Mouse (Mus musculus) bone marrow macrophage, adult 2 months (primary cell): ENCODE results near the gene Zic5. TPM values are rescaled to one million over a fixed set of nuclear protein-coding genes. Genes with fewer than 3 reads are reported as not detected.

Source experiments
- H3K27ac ChIP-seq: 2 replicates; pipeline ENCODE4 v1.5.1; 2012; ENCODE audit warnings: low read depth, low read length; ENCODE audit not compliant: insufficient read depth
- H3K4me1 ChIP-seq: 2 replicates; pipeline ENCODE4 v1.6.1; 2012; ENCODE audit warnings: low read length; ENCODE audit not compliant: control insufficient read depth, insufficient read depth
- H3K4me3 ChIP-seq: 2 replicates; pipeline ENCODE4 v1.5.1; 2012; ENCODE audit warnings: mild to moderate bottlenecking, low read length, moderate library complexity; ENCODE audit not compliant: insufficient read depth
- CTCF ChIP-seq: IDR thresholded peaks from 2 replicates; pipeline ENCODE4 v1.5.1; 2012; ENCODE audit warnings: low read depth, mild to moderate bottlenecking, low read length, moderate library complexity
- POLR2A ChIP-seq: IDR thresholded peaks from 2 replicates; pipeline ENCODE4 v1.6.1; 2012; ENCODE audit warnings: mild to moderate bottlenecking, low read depth, low read length, borderline replicate concordance
- polyA plus RNA-seq: library from polyadenylated mRNA; stranded (reverse); fragments of >200 nt; gene quantifications from 2 replicates; pipeline ENCODE4 v1.2.4, GENCODE M21; 2012; ENCODE audit not compliant: missing spikeins, insufficient read depth, insufficient read length

Gene Zic5
- polyA plus RNA-seq, 1 experiment = not detected

GRCm38 (mm10) chr14:122412841-122413541 lies 52.5 kb downstream of the Zic5 start:
- Histone ChIP-seq H3K4me3 (no peak overlapping the region), H3K4me1 (no peaks in the 10 kb centered on the region), H3K27ac (no peak overlapping the region)
- TF ChIP-seq CTCF (no peak), POLR2A (no peak)

Other genes starting within 250 kb of the Zic5 start
- not detected in 2 replicates for gene Gm5089, start 14.6 kb downstream of the Zic5 start, polyA plus RNA-seq
- gene Zic2, start 9.8 kb upstream of the Zic5 start, polyA plus RNA-seq = not detected in 2 replicates
- not detected in 2 replicates for gene Gm10837, start 24.9 kb upstream of the Zic5 start, polyA plus RNA-seq
- 26.3 and 27.1 TPM in 2 replicates for gene Pcca, start 68.6 kb upstream of the Zic5 start, polyA plus RNA-seq